Mouse (Mus musculus): ENCODE results near the gene Msx1.

The Msx1 gene

GRCm38 (mm10) chr5:37792154-37792553 lies 32.2 kb downstream of the Msx1 start:
- DNase-seq (ENCODE audit: low read depth) = no peak

- DNase-seq (ENCODE audit: low read depth) = no peak
Measured at GRCm38 (mm10) chr5:37784847-37785391, 39.5 kb downstream of the Msx1 start.

GRCm38 (mm10) chr5:37783306-37783705 lies 41.1 kb downstream of the Msx1 start:
- no peak for DNase-seq (ENCODE audit: low read depth)

- DNase-seq (ENCODE audit: low read depth) = no peak
Measured at GRCm38 (mm10) chr5:37775681-37776080, 48.7 kb downstream of the Msx1 start.

- no peak for DNase-seq (ENCODE audit: low read depth)
Measured at GRCm38 (mm10) chr5:37774011-37774410, 50.4 kb downstream of the Msx1 start.

GRCm38 (mm10) chr5:37770870-37771269 lies 53.5 kb downstream of the Msx1 start:
- DNase-seq (ENCODE audit: low read depth) = no peak

Data from naive thymus-derived CD4-positive, alpha-beta T cell, adult 2 months (primary cell).